Mouse (Mus musculus) erythroblast, embryonic 14.5 days (primary cell): ENCODE data around the gene Cd81.

Experiments
- GATA1 ChIP-seq: IDR thresholded peaks from 2 replicates; pipeline ENCODE4 v1.6.1; 2012; ENCODE audit warnings: low read length, inconsistent platforms, mixed read lengths
- TAL1 ChIP-seq: IDR thresholded peaks from 3 replicates; pipeline ENCODE4 v1.6.1; 2012; ENCODE audit warnings: low read length, inconsistent platforms, mixed read lengths

- no peak for TF ChIP-seq TAL1
- TF ChIP-seq GATA1 = no peak
Measured at GRCm38 (mm10) chr7:143067897-143068296, 15.4 kb downstream of the Cd81 start.
